Mouse (Mus musculus) liver, embryonic 12.5 days (tissue): ENCODE results near the gene Polr3a. TPM values are rescaled to one million over a fixed set of nuclear protein-coding genes. Genes with fewer than 3 reads are reported as not detected.

Source experiments
- ATAC-seq: fragments of 200-750 bp; cut with Nextera tagmentation; 2 replicates; pipeline ENCODE4 v1.8.0; 2017; ENCODE audit warnings: moderate number of reproducible peaks, mild to moderate bottlenecking, moderate library complexity
- H3K27ac ChIP-seq: fragments of 300-500 bp; sonication (generic); 2 replicates; pipeline ENCODE4 v1.5.1; 2016; ENCODE audit warnings: mild to moderate bottlenecking
- H3K27me3 ChIP-seq: fragments of 300-500 bp; sonication (generic); replicated peaks from 2 replicates; pipeline ENCODE4 v1.6.1; 2016; ENCODE audit warnings: mild to moderate bottlenecking, moderate library complexity
- H3K36me3 ChIP-seq: fragments of 300-500 bp; sonication (generic); 2 replicates; pipeline ENCODE4 v1.6.1; 2016; ENCODE audit warnings: mild to moderate bottlenecking, moderate library complexity
- H3K4me1 ChIP-seq: fragments of 300-500 bp; sonication (generic); 2 replicates; pipeline ENCODE4 v1.6.1; 2016
- H3K4me2 ChIP-seq: fragments of 300-500 bp; sonication (generic); 2 replicates; pipeline ENCODE4 v1.6.1; 2016; ENCODE audit warnings: mild to moderate bottlenecking, moderate library complexity
- H3K4me3 ChIP-seq: fragments of 300-500 bp; sonication (generic); 2 replicates; pipeline ENCODE4 v1.5.1; 2016; ENCODE audit warnings: mild to moderate bottlenecking, moderate library complexity
- H3K9ac ChIP-seq: fragments of 300-500 bp; sonication (generic); 2 replicates; pipeline ENCODE4 v1.6.1; 2016; ENCODE audit warnings: mild to moderate bottlenecking, moderate library complexity
- H3K9me3 ChIP-seq: fragments of 300-500 bp; sonication (generic); replicated peaks from 2 replicates; pipeline ENCODE4 v1.6.1; 2016; ENCODE audit warnings: mild to moderate bottlenecking, moderate library complexity
- WGBS: fragments of 180-500 bp; shearing (Covaris S2); methylation state at CpG from one replicate; pipeline ENCODE4 v1.1.7; 2016; ENCODE audit not compliant: insufficient replicate concordance; 5-methylcytosine and 5-hydroxymethylcytosine counted together
- polyA plus RNA-seq: library from polyadenylated mRNA; unstranded; fragments of >200 nt; fragmentation: Nextera tagmentation; extraction: Ambion mirVana; gene quantifications from 2 replicates; pipeline ENCODE4 v1.2.1, GENCODE M21; 2016

Polr3a gene
- polyA plus RNA-seq: 10.8 and 14.0 TPM in 2 replicates

DNA sequence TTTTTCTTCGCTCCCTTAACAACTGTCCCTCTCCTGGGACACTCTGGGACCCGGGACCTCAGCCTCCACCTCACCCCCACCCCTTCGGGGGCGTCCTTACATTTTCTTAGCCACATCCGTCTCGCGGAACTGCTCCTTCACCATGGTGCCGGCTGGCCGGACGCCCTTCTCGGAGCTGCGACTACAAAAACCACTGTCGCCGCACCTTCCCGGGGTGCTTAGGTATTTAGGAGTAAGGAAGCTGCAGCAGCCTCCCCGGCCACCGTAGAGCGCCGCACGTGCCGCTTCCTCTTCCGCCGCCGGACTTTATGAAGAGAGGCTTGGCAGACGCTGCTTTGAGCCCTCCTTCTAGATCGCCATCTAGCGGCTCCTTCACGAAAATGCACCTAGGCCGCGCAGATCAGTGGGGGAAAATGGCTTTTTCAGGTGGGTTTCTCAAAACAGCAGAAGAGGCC lies at the start of gene Polr3a, which contains the start of gene Rps24:
Polr3a (minus strand) TSS at position 286 of the 455 bp plus-strand sequence.
Rps24 (plus strand) TSS at position 353 of the 455 bp plus-strand sequence.
- ATAC-seq: peak; percentile 57
- H3K9ac ChIP-seq: peak within 1 kb of the TSS; percentile 80
- peak within 1 kb of the TSS; percentile 92 for H3K4me3 ChIP-seq
- no peaks in the 10 kb centered on the region for H3K9me3 ChIP-seq
- H3K27ac ChIP-seq: peak within 1 kb of the TSS; percentile 47; the same call in 1 of the 2 replicates
- H3K36me3 ChIP-seq: peaks cover 32% of the 10 kb centered on the region
- WGBS: under 1% methylated on average over 30 of the region's 30 CpGs
- H3K4me2 ChIP-seq: peak within 1 kb of the TSS; percentile 84
- no peaks in the 10 kb centered on the region for H3K27me3 ChIP-seq
- peaks cover 18% of the 10 kb centered on the region for H3K4me1 ChIP-seq

- H3K9ac ChIP-seq: no peak overlapping the region
- H3K27me3 ChIP-seq: no peaks in the 10 kb centered on the region
- 0 out of 2 replicates have a peak, but pooled peaks cover 4% of the 10 kb centered on the region for H3K4me1 ChIP-seq
- H3K4me3 ChIP-seq: no peak overlapping the region
- H3K36me3 ChIP-seq: no peaks in the 10 kb centered on the region
- no peaks in the 10 kb centered on the region for H3K9me3 ChIP-seq
- no peak overlapping the region for H3K27ac ChIP-seq
- ATAC-seq: no peak
- H3K4me2 ChIP-seq: no peak overlapping the region
- 75% methylated on average over 9 of the region's 9 CpGs for WGBS
Observed at GRCm38 (mm10) chr14:24534865-24535545, 48.1 kb upstream of the Polr3a start.

GRCm38 (mm10) chr14:24530228-24530627 lies 43.4 kb upstream of the Polr3a start:
- Histone ChIP-seq H3K4me2 (no peak overlapping the region), H3K27me3 (0 out of 2 replicates have a peak, but pooled peaks cover 3% of the 10 kb centered on the region), H3K4me3 (no peak overlapping the region), H3K9me3 (no peaks in the 10 kb centered on the region), H3K4me1 (0 out of 2 replicates have a peak, but pooled peaks cover 6% of the 10 kb centered on the region), H3K9ac (no peak overlapping the region), H3K36me3 (no peaks in the 10 kb centered on the region), H3K27ac (no peak overlapping the region)
- whole genome bisulfite sequencing: 8% methylated on average over 6 of the region's 6 CpGs
- ATAC-seq: peak; percentile 46

DNA sequence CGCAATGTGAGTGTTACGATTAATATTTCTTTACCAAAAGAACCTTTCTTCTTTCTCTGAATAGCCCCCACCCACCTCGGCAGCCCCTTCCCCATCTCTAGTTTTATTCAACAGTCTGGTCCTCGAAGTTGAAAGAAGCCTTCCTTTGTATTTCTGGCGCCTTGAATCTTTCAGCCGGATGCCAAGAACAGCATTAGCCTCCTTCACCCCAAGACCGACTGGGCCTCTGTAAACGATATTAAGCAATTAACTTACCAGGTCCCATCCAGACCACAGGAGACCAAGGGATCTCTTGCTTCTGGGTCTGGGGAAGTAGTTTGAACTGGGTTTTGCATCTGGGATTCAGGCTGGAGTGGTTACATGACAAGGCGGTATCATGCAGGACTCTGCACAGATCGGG lies 39.6 kb upstream of the Polr3a start:
- Histone ChIP-seq H3K4me2 (no peak overlapping the region), H3K9me3 (no peaks in the 10 kb centered on the region), H3K9ac (no peak overlapping the region), H3K27me3 (0 out of 2 replicates have a peak, but pooled peaks cover 3% of the 10 kb centered on the region), H3K36me3 (no peaks in the 10 kb centered on the region), H3K27ac (no peak overlapping the region), H3K4me1 (0 out of 2 replicates have a peak, but pooled peaks cover 6% of the 10 kb centered on the region), H3K4me3 (no peak overlapping the region)
- ATAC-seq: no peak
- WGBS: 69% methylated on average over 10 of the region's 10 CpGs

DNA sequence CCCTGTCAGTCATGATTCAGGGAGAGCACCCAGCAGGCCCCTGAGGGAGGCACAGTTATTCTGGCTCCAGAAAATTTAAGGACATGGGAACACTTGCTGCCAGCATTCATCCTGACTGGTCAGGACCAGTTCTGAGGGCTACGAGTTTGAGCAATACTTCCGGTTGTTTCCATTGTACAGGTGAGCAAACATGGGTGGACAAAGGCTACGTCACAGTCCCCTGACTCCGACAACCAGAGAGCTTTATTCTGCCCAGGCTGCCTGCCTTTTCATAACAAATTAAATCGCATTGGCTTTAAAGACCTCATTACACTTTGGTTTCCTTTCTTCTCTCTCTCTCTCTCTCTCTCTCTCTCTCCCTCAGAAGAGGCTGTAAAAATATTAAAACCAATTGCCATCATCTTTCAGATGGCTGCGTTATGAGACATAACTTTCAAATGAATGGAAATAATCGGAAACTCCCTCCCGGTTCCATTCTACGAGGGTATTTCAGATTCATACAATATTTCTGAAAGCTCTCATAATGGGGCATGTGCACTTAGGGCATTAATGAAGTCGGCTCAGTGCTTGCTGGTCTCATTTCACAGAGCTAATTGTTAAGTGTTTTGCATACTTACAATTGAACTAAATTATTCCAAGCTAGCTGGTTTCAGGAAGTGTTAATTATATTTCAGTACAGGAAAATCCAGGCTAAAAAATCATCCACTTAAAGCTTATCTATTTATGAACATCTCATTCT lies 39.0 kb upstream of the Polr3a start:
- H3K4me2 ChIP-seq: no peak overlapping the region
- H3K36me3 ChIP-seq: no peaks in the 10 kb centered on the region
- no peaks in the 10 kb centered on the region for H3K9me3 ChIP-seq
- ATAC-seq: no peak
- H3K4me3 ChIP-seq: no peak overlapping the region
- no peak overlapping the region for H3K9ac ChIP-seq
- WGBS: 68% methylated on average over 10 of the region's 10 CpGs
- H3K27me3 ChIP-seq: 0 out of 2 replicates have a peak, but pooled peaks cover 3% of the 10 kb centered on the region
- no peak overlapping the region for H3K27ac ChIP-seq
- H3K4me1 ChIP-seq: 0 out of 2 replicates have a peak, but pooled peaks cover 6% of the 10 kb centered on the region

GRCm38 (mm10) chr14:24525137-24525536 lies 38.3 kb upstream of the Polr3a start:
- H3K27me3 ChIP-seq: 0 out of 2 replicates have a peak, but pooled peaks cover 3% of the 10 kb centered on the region
- 0 out of 2 replicates have a peak, but pooled peaks cover 2% of the 10 kb centered on the region for H3K4me1 ChIP-seq
- H3K4me2 ChIP-seq: no peak overlapping the region
- no peak overlapping the region for H3K27ac ChIP-seq
- no peak for ATAC-seq
- H3K36me3 ChIP-seq: no peaks in the 10 kb centered on the region
- H3K9me3 ChIP-seq: no peaks in the 10 kb centered on the region
- no peak overlapping the region for H3K4me3 ChIP-seq
- 60% methylated on average over 3 of the region's 3 CpGs for WGBS
- H3K9ac ChIP-seq: no peak overlapping the region

DNA sequence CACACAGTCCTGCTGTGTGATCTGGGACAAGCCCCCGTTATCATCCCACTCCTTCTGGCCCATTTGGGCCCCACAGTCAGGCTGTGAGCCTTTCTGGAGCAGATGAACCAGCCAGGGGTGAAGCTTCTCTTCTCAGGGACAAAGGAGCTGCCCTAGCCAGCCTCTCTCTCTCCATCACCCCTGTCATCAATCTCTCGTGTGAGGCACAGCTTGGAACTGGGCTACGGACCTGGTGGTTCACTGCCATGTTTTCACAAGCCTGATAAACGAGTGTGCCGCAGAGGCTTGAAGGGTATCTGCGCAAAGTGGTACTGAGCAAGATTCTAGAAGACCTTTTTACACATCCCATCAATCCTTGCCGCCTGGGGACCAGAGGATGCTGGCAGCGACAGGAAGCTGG lies 34.7 kb upstream of the Polr3a start:
- WGBS: 57% methylated on average over 8 of the region's 8 CpGs
- Histone ChIP-seq H3K36me3 (no peaks in the 10 kb centered on the region), H3K4me2 (no peak overlapping the region), H3K27ac (no peak overlapping the region), H3K9me3 (no peaks in the 10 kb centered on the region), H3K27me3 (no peaks in the 10 kb centered on the region), H3K9ac (no peak overlapping the region), H3K4me3 (no peak overlapping the region), H3K4me1 (no peaks in the 10 kb centered on the region)
- no peak for ATAC-seq

- Histone ChIP-seq H3K4me1 (no peaks in the 10 kb centered on the region), H3K27me3 (peaks cover 17% of the 10 kb centered on the region), H3K36me3 (no peaks in the 10 kb centered on the region), H3K27ac (no peak overlapping the region), H3K4me2 (no peak overlapping the region), H3K9ac (no peak overlapping the region), H3K4me3 (no peak overlapping the region), H3K9me3 (no peaks in the 10 kb centered on the region)
- 78% methylated on average over 6 of the region's 6 CpGs for WGBS
- ATAC-seq: no peak
Observed at GRCm38 (mm10) chr14:24512527-24513161, 25.8 kb upstream of the Polr3a start.

DNA sequence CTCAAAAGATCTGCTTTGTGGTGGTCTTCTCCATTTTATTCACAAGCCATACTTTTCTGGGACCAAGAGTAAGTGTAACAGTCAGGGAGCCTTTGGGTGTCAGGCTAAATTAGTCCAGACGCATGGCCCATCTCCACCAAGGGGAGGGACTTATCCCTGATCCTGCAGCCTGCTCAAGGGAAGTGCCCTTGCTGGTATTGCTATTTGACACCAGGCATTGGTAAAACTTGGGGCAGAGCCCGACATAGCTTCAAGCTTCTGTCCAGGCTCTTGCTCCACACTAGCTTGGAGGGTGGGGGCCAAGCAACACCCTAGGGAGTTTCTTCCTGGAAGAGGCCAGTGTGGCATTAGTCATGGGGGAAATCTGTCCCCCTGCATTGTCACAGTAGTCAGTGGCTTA lies 23.8 kb upstream of the Polr3a start:
- Histone ChIP-seq H3K27me3 (peaks cover 31% of the 10 kb centered on the region), H3K9me3 (no peaks in the 10 kb centered on the region), H3K9ac (no peak overlapping the region), H3K27ac (no peak overlapping the region), H3K4me3 (no peak overlapping the region), H3K4me1 (no peaks in the 10 kb centered on the region), H3K4me2 (no peak overlapping the region), H3K36me3 (no peaks in the 10 kb centered on the region)
- no peak for ATAC-seq
- WGBS: 74% methylated on average over 2 of the region's 2 CpGs

DNA sequence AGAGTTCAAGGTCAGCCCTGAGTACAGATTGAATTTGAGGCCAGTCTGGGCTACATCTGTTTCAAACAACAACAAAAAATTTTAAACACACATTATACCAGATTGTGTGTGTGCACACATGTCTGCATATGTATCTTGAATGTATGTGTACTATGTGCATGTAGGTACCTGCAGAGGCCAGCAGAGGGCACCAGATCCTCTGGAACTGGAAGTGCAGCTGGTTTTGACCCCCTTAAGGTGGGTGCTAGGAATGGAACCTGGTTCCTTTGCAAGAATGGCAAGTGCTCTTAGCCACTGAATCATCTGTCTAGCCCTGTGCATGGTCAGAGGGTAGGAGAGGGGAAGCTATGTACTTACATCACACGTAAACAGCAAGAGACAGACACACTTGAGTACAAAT lies 23.4 kb upstream of the Polr3a start:
- H3K27me3 ChIP-seq: peaks cover 31% of the 10 kb centered on the region
- no peak overlapping the region for H3K9ac ChIP-seq
- no peak overlapping the region for H3K27ac ChIP-seq
- no peaks in the 10 kb centered on the region for H3K36me3 ChIP-seq
- H3K4me2 ChIP-seq: no peak overlapping the region
- 75% methylated on average over 1 of the region's 1 CpGs for WGBS
- no peaks in the 10 kb centered on the region for H3K9me3 ChIP-seq
- no peak overlapping the region for H3K4me3 ChIP-seq
- ATAC-seq: no peak
- H3K4me1 ChIP-seq: no peaks in the 10 kb centered on the region

DNA sequence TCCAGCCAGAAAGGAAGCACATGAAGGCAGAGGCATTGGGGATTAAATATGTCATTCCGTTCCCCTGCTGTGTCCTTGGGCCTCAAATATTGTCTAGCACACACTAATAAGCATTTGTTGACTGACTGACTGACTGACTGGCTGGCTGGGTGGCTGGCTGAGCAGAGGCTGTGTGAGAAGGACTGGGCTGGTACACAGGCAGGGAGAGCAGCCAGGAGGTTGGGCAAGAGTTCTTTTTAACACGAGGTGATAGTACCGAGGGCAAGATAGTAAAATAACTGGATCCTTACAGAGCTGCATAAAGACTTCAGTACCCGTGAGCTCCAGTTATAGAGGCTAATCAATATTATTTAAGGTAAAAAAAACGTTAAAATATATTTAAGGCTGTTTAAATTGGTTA lies 22.7 kb upstream of the Polr3a start:
- Histone ChIP-seq H3K27ac (no peak overlapping the region), H3K9ac (no peak overlapping the region), H3K27me3 (peaks cover 31% of the 10 kb centered on the region), H3K9me3 (no peaks in the 10 kb centered on the region), H3K4me3 (no peak overlapping the region), H3K4me2 (no peak overlapping the region), H3K4me1 (no peaks in the 10 kb centered on the region), H3K36me3 (no peaks in the 10 kb centered on the region)
- 51% methylated on average over 5 of the region's 5 CpGs for WGBS
- no peak for ATAC-seq
